Mouse (Mus musculus) heart, embryonic 10.5 days (tissue): ENCODE results near the gene Ghdc. TPM values are rescaled to one million over a fixed set of nuclear protein-coding genes. Genes with fewer than 3 reads are reported as not detected.
A peak's percentile ranks its signal among the peaks of the same experiment; 100 is the strongest.

Experiments
- DNase-seq: peaks from one replicate; pipeline ENCODE4 v3.0.0-alpha.2; 2017; ENCODE audit warnings: low spot score
- H3K27ac ChIP-seq: fragments of 300-500 bp; sonication (generic); 2 replicates; pipeline ENCODE4 v1.5.1; 2016; ENCODE audit warnings: mild to moderate bottlenecking
- H3K27me3 ChIP-seq: fragments of 300-500 bp; sonication (generic); 2 replicates; pipeline ENCODE4 v1.6.1; 2016; ENCODE audit warnings: mild to moderate bottlenecking; ENCODE audit not compliant: poor library complexity, insufficient read depth, severe bottlenecking
- H3K36me3 ChIP-seq: fragments of 300-500 bp; sonication (generic); 2 replicates; pipeline ENCODE4 v1.6.1; 2016; ENCODE audit warnings: mild to moderate bottlenecking, moderate library complexity
- H3K4me1 ChIP-seq: fragments of 300-500 bp; sonication (generic); 2 replicates; pipeline ENCODE4 v1.6.1; 2016; ENCODE audit warnings: mild to moderate bottlenecking
- H3K4me3 ChIP-seq: fragments of 300-500 bp; sonication (generic); 2 replicates; pipeline ENCODE4 v1.5.1; 2016; ENCODE audit warnings: mild to moderate bottlenecking, moderate library complexity
- H3K9me3 ChIP-seq: fragments of 300-500 bp; sonication (generic); 2 replicates; pipeline ENCODE4 v1.6.1; 2016; ENCODE audit warnings: mild to moderate bottlenecking, moderate library complexity
- WGBS: fragments of 180-500 bp; shearing (Covaris S2); methylation state at CpG from one replicate; pipeline ENCODE4 v1.1.7; 2016; 5-methylcytosine and 5-hydroxymethylcytosine counted together
- polyA plus RNA-seq: library from polyadenylated mRNA; unstranded; fragments of >200 nt; fragmentation: Nextera tagmentation; extraction: Ambion mirVana; gene quantifications from 2 replicates; pipeline ENCODE4 v1.2.1, GENCODE M21; 2016

Ghdc gene
- polyA plus RNA-seq, 1 experiment from 2014 or later, result 4.8 TPM

GRCm38 (mm10) chr11:100736746-100737080 lies 34.0 kb downstream of the Ghdc start:
- peaks cover 17% of the 10 kb centered on the region; the same call in 1 of the 2 replicates for H3K27me3 ChIP-seq
- peak overlapping the region; percentile 85 for H3K4me3 ChIP-seq
- H3K9me3 ChIP-seq, result no peaks in the 10 kb centered on the region
- DNase-seq, result no peak
- H3K4me1 ChIP-seq, result peaks cover 27% of the 10 kb centered on the region
- H3K36me3 ChIP-seq, result peaks cover 16% of the 10 kb centered on the region
- peak overlapping the region; percentile 92; the same call in 1 of the 2 replicates for H3K27ac ChIP-seq
- WGBS, result 66% methylated on average over 4 of the region's 4 CpGs

DNA sequence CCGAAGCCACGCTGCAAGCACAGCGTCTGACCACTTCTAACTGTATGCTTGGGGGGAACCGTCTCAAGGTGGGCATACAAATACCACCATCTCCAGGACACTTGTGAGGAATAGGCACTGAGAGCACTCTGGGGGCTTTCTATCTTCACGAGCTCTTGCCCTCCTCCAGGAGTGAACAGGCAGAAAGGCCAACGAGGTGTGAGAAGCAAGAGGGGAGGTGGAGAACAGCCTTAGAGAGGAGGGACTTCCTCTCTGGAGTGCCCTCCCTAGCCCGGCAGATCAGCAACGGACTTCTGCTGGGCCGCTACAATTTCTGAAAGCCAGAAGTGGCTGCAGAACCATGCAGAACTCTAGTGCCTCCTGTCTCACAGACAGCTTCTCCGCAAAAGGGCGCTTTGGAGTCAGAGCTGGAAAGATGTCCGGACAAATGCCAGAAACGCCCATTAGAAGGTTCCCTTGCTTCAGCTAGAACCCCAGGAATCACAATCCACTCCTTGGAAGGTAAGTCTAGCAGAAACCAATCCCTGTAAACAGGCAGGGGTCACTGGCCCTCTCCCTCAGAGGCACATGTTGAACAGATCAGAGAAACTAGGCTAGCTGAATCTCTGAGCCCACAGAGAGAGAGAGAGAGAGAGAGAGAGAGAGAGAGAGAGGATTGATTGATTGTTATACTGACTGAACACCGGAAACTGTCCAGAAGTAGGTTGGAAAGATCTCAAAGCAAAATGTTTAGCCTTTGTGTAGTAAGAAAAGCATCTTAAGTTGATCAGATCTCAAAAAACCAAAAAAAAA lies 34.6 kb downstream of the Ghdc start:
- no peak for DNase-seq
- WGBS, result 66% methylated on average over 14 of the region's 14 CpGs
- H3K27ac ChIP-seq, result peak overlapping the region; percentile 1; the same call in 1 of the 2 replicates

GRCm38 (mm10) chr11:100735134-100735865 lies 35.5 kb downstream of the Ghdc start:
- Histone ChIP-seq H3K27ac (peak overlapping the region; percentile 1; the same call in 1 of the 2 replicates), H3K36me3 (peaks cover 16% of the 10 kb centered on the region), H3K9me3 (no peaks in the 10 kb centered on the region), H3K27me3 (0 out of 2 replicates have a peak, but pooled peaks cover 6% of the 10 kb centered on the region), H3K4me1 (peaks cover 31% of the 10 kb centered on the region), H3K4me3 (peak overlapping the region; percentile 85)
- 87% methylated on average over 9 of the region's 9 CpGs for WGBS
- no peak for DNase-seq

More for the DNA sequence above, 34.6 kb downstream of the Ghdc start:
- Histone ChIP-seq H3K4me3 (peak overlapping the region; percentile 85), H3K4me1 (peaks cover 27% of the 10 kb centered on the region), H3K9me3 (no peaks in the 10 kb centered on the region), H3K36me3 (peaks cover 16% of the 10 kb centered on the region), H3K27me3 (peaks cover 11% of the 10 kb centered on the region; the same call in 1 of the 2 replicates)

GRCm38 (mm10) chr11:100730477-100731205 lies 40.1 kb downstream of the Ghdc start:
- Histone ChIP-seq H3K27me3 (no peaks in the 10 kb centered on the region), H3K4me3 (no peak overlapping the region), H3K27ac (no peak overlapping the region), H3K9me3 (no peaks in the 10 kb centered on the region), H3K36me3 (peaks cover 32% of the 10 kb centered on the region), H3K4me1 (peaks cover 11% of the 10 kb centered on the region; the same call in 1 of the 2 replicates)
- DNase-seq, result no peak
- 87% methylated on average over 6 of the region's 6 CpGs for WGBS

GRCm38 (mm10) chr11:100729976-100730375 lies 40.8 kb downstream of the Ghdc start:
- DNase-seq, result no peak
- no peak overlapping the region for H3K4me3 ChIP-seq
- no peaks in the 10 kb centered on the region for H3K27me3 ChIP-seq
- no peak overlapping the region for H3K27ac ChIP-seq
- 85% methylated on average over 4 of the region's 4 CpGs for whole genome bisulfite sequencing
- H3K4me1 ChIP-seq, result peaks cover 12% of the 10 kb centered on the region
- H3K9me3 ChIP-seq, result no peaks in the 10 kb centered on the region
- H3K36me3 ChIP-seq, result peaks cover 32% of the 10 kb centered on the region

DNA sequence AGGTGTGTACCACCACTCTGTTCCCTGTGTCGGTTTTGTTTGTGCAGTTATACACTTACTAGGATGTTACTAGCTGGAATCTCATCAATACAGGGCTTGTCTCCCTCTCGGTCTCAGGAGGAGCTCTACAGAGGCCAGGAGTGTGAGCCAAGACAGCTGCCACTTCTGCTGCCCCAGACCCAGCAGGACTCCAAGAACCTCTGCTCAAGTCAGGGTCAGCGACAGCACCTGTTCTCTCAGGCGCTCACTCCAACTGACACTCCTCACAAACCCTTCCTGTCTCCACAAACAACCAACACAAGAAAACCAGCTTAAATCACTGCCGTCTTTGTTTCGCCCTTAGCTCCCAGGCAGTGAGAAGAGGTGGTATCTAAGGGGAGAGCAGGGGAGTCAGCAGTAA lies 42.2 kb downstream of the Ghdc start:
- Histone ChIP-seq H3K36me3 (peaks cover 30% of the 10 kb centered on the region), H3K9me3 (no peaks in the 10 kb centered on the region), H3K27ac (no peak overlapping the region), H3K4me3 (no peak overlapping the region), H3K4me1 (peaks cover 20% of the 10 kb centered on the region), H3K27me3 (no peaks in the 10 kb centered on the region)
- 84% methylated on average over 6 of the region's 6 CpGs for WGBS
- DNase-seq, result no peak

DNA sequence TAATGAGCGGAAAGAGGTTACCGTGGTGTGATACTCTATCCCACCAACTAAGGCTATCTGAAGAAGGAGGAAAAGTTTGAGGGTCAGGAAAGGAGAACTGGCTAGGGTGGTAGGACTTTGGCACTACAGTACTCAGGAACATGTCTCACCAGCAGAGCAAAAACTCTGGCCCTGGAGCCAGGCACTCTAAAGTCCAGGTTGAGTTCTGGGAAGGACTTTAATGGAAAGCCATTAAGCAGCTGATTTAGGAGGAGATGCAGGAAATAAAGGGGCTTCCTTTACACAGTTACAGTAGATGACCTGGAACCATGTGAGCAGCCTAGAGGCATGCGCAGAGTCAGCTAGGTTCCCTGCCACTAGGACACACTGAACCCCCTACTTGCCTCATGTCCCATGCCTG lies 43.6 kb downstream of the Ghdc start:
- Histone ChIP-seq H3K4me1 (peaks cover 30% of the 10 kb centered on the region), H3K27me3 (no peaks in the 10 kb centered on the region), H3K4me3 (no peak overlapping the region), H3K27ac (no peak overlapping the region), H3K9me3 (no peaks in the 10 kb centered on the region), H3K36me3 (peaks cover 20% of the 10 kb centered on the region)
- DNase-seq, result no peak
- 95% methylated on average over 3 of the region's 3 CpGs for WGBS

DNA sequence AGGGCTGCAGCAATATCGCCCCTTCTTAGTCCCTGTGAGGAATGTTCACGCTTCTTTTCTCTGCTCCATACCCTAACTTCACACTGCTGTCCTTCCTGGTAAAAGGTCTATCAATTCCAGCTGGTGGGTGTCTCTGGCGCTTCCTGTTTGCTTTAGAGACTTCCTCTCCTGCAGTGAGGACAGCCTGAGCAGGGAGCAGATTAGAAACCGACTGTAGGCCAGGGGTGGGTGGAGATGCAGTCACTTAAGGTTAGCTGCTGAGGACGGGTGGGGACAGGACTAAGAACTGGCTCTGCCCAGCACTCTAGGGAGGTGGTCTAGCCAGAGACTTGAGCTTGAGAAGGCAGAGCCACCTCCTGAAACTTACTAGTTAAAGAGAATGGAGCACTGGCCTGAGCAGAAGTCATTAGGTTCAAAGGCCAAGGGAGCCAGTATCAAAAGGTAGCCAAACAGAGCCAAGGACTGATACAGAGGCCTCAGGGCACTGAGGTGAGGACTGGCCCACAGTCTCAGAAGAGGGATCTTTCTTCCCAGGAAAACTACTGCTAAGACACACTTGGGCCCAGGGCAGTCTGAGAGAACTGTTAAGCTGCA lies 45.7 kb downstream of the Ghdc start:
- no peaks in the 10 kb centered on the region for H3K9me3 ChIP-seq
- H3K4me3 ChIP-seq, result no peak overlapping the region; the same call in 1 of the 2 replicates
- H3K27me3 ChIP-seq, result no peaks in the 10 kb centered on the region
- DNase-seq, result no peak
- H3K27ac ChIP-seq, result peak overlapping the region; percentile 57
- peaks cover 48% of the 10 kb centered on the region for H3K4me1 ChIP-seq
- peaks cover 17% of the 10 kb centered on the region for H3K36me3 ChIP-seq
- WGBS, result 24% methylated on average over 5 of the region's 5 CpGs

DNA sequence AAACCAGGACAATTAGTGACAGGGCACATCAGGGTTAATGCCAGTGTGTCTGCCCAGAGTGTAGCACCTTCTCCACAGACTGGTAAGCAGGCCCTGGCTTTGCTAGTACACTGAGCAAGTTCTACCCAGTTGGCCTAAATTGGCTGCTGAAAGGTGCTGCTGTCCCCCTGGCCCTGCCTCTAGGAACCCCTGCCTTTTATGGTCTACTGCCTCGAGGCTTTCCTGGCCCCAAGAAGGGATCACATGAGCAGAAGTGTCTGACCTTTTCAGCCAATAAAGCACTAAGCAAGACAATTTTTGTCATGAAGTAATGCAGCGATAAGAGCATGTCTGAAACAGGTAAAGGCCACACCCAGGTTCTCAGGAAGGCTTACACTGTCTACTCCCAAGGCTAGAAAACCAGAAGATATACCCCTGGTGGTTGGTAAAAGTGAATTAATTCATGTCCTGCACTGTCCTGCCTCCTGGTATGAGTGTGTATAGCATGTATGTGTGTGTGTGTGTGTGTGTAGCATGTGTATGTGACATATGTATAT lies 48.2 kb downstream of the Ghdc start:
- 0 out of 2 replicates have a peak overlapping the region, but pooled peaks have one; percentile 12 for H3K4me3 ChIP-seq
- no peaks in the 10 kb centered on the region for H3K27me3 ChIP-seq
- no peaks in the 10 kb centered on the region for H3K9me3 ChIP-seq
- H3K36me3 ChIP-seq, result peaks cover 25% of the 10 kb centered on the region
- peak overlapping the region; percentile 56 for H3K27ac ChIP-seq
- peaks cover 53% of the 10 kb centered on the region for H3K4me1 ChIP-seq
- WGBS, result 41% methylated on average over 2 of the region's 2 CpGs
- no peak for DNase-seq

GRCm38 (mm10) chr11:100721776-100722492 lies 48.8 kb downstream of the Ghdc start:
- peak overlapping the region; percentile 12 for H3K4me3 ChIP-seq
- peaks cover 31% of the 10 kb centered on the region for H3K36me3 ChIP-seq
- WGBS, result 42% methylated on average over 8 of the region's 8 CpGs
- peaks cover 53% of the 10 kb centered on the region for H3K4me1 ChIP-seq
- H3K27ac ChIP-seq, result peak overlapping the region; percentile 56
- H3K27me3 ChIP-seq, result no peaks in the 10 kb centered on the region
- no peak for DNase-seq
- no peaks in the 10 kb centered on the region for H3K9me3 ChIP-seq

GRCm38 (mm10) chr11:100721254-100721653 lies 49.5 kb downstream of the Ghdc start:
- peak overlapping the region; percentile 56 for H3K27ac ChIP-seq
- WGBS, result 53% methylated on average over 4 of the region's 4 CpGs

DNA sequence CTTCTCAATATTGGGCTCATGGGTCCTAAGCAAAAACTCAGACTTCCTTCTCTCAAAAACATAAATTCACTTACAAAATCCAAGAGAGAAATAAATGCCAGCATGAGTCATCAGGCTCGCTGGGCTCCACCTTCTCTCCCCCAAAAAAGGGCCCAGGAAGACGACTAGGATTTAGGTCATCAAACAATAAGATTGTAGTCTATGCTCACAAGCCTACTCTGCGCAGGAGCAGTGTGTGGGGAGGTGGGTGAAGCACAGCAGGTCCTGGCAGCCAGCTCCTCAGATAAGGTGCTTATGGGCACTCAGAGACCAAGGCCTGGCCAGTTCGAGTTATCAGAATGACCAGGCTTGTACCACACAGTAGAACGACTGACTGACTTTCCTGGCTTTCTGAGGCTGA lies 50.4 kb downstream of the Ghdc start:
- 55% methylated on average over 5 of the region's 5 CpGs for WGBS
- Histone ChIP-seq H3K27ac (peak overlapping the region; percentile 56; the same call in 1 of the 2 replicates), H3K4me1 (peaks cover 49% of the 10 kb centered on the region)

More at GRCm38 (mm10) chr11:100721254-100721653, 49.5 kb downstream of the Ghdc start:
- H3K9me3 ChIP-seq, result no peaks in the 10 kb centered on the region
- no peak for DNase-seq
- no peaks in the 10 kb centered on the region for H3K27me3 ChIP-seq
- peaks cover 53% of the 10 kb centered on the region for H3K4me1 ChIP-seq
- H3K4me3 ChIP-seq, result no peak overlapping the region
- peaks cover 38% of the 10 kb centered on the region for H3K36me3 ChIP-seq

More for the DNA sequence above, 50.4 kb downstream of the Ghdc start:
- H3K27me3 ChIP-seq, result no peaks in the 10 kb centered on the region
- H3K9me3 ChIP-seq, result no peaks in the 10 kb centered on the region
- H3K36me3 ChIP-seq, result peaks cover 47% of the 10 kb centered on the region
- no peak overlapping the region for H3K4me3 ChIP-seq
- no peak for DNase-seq
